Mouse (Mus musculus) limb, embryonic 14.5 days (tissue): ENCODE results near the gene Hist1h3f. TPM values are rescaled to one million over a fixed set of nuclear protein-coding genes. Genes with fewer than 3 reads are reported as not detected.

Experiments used
- ATAC-seq: fragments of 200-750 bp; cut with Nextera tagmentation; 2 replicates; pipeline ENCODE4 v1.8.0; 2017; ENCODE audit warnings: low read depth, moderate number of reproducible peaks, moderate TSS enrichment; ENCODE audit not compliant: low FRiP score
- DNase-seq: peaks from one replicate; pipeline ENCODE4 v3.0.0-alpha.2; 2015; ENCODE audit warnings: low spot score
- H3K27ac ChIP-seq: fragments of 300-500 bp; sonication (generic); replicated peaks from 2 replicates; pipeline ENCODE4 v1.5.1; 2014; ENCODE audit warnings: low read depth, mild to moderate bottlenecking, low read length, moderate library complexity, mixed read lengths
- H3K27me3 ChIP-seq: fragments of 300-500 bp; sonication (generic); 2 replicates; pipeline ENCODE4 v1.6.1; 2014; ENCODE audit warnings: low read length, mixed read lengths; ENCODE audit not compliant: control insufficient read depth, insufficient read depth
- H3K36me3 ChIP-seq: fragments of 300-500 bp; sonication (generic); 2 replicates; pipeline ENCODE4 v1.6.1; 2014; ENCODE audit warnings: mild to moderate bottlenecking, low read length, moderate library complexity, mixed read lengths; ENCODE audit not compliant: control insufficient read depth, insufficient read depth
- H3K4me1 ChIP-seq: fragments of 300-500 bp; sonication (generic); 2 replicates; pipeline ENCODE4 v1.6.1; 2014; ENCODE audit warnings: antibody characterized with exemption, low read length, mixed read lengths; ENCODE audit not compliant: control insufficient read depth, insufficient read depth
- H3K4me2 ChIP-seq: fragments of 300-500 bp; sonication (generic); replicated peaks from 2 replicates; pipeline ENCODE4 v1.6.1; 2014; ENCODE audit warnings: low read depth, mild to moderate bottlenecking, low read length, moderate library complexity; ENCODE audit not compliant: severe bottlenecking
- H3K4me3 ChIP-seq: fragments of 300-500 bp; sonication (generic); replicated peaks from 2 replicates; pipeline ENCODE4 v1.5.1; 2014; ENCODE audit warnings: low read length
- H3K9ac ChIP-seq: fragments of 300-500 bp; sonication (generic); 2 replicates; pipeline ENCODE4 v1.6.1; 2014; ENCODE audit warnings: mild to moderate bottlenecking, low read depth, low read length, moderate library complexity; ENCODE audit not compliant: severe bottlenecking
- H3K9me3 ChIP-seq: fragments of 300-500 bp; sonication (generic); 2 replicates; pipeline ENCODE4 v1.6.1; 2016; ENCODE audit warnings: low read length; ENCODE audit not compliant: control insufficient read depth
- POLR2A ChIP-seq: fragments of 200-500 bp; IDR thresholded peaks from 2 replicates; pipeline ENCODE4 v1.8.0; 2012; ENCODE audit warnings: inconsistent platforms, mild to moderate bottlenecking, moderate library complexity, borderline replicate concordance; ENCODE audit not compliant: insufficient read depth, insufficient read length; ENCODE audit errors: extremely low read depth
- WGBS: fragments of 180-500 bp; shearing (Covaris S2); extraction: QIAGEN DNeasy Blood & Tissue Kit; methylation state at CpG from one replicate; pipeline ENCODE4 v1.1.7; 2014; 5-methylcytosine and 5-hydroxymethylcytosine counted together
- polyA plus RNA-seq, 2 experiments: library from polyadenylated mRNA; depleted of rRNA in 1 of 2; stranded (reverse) in 1 of 2; unstranded in 1 of 2; fragments of >200 nt; fragmentation: Nextera tagmentation in 1 of 2; extraction: Ambion mirVana in 1 of 2; gene quantifications; 2 replicates each; pipeline versions ENCODE4 v1.2.1 to v1.2.3; 2012 to 2014

Gene Hist1h3f
- polyA plus RNA-seq, 2 experiments, result 0.65 to 4.1 TPM

DNA sequence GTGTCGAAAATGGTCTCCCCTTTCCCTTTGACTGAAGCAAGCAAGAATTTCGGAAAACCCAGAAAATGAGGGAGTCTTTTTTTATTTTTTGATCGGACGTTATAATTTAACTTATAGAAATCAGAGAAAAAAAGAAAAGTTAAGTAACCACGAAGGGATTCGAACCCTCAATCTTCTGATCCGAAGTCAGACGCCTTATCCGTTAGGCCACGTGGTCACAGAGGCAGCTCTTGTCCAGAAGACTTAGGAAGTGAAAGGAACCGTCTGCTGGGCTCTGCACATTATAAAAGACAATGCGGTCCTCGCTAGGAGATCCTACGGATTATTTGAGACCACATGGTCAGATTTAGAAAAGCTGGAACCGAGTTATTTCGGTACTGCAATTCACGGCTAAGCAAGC lies 17.5 kb upstream of the Hist1h3f start:
- peak overlapping the region; percentile 36 for H3K4me3 ChIP-seq
- H3K4me2 ChIP-seq, result peak overlapping the region; percentile 40
- no peaks in the 10 kb centered on the region for H3K36me3 ChIP-seq
- H3K9me3 ChIP-seq, result no peaks in the 10 kb centered on the region
- H3K27ac ChIP-seq, result 0 out of 2 replicates have a peak overlapping the region, but pooled peaks have one; percentile 6
- DNase-seq (peak; percentile 95), ATAC-seq (peak; percentile 71)
- H3K9ac ChIP-seq, result peak overlapping the region; percentile 28; the same call in 1 of the 2 replicates
- peaks cover 6% of the 10 kb centered on the region for H3K4me1 ChIP-seq
- WGBS, result 2% methylated on average over 17 of the region's 17 CpGs
- no peak for TF ChIP-seq POLR2A
- H3K27me3 ChIP-seq, result no peaks in the 10 kb centered on the region

DNA sequence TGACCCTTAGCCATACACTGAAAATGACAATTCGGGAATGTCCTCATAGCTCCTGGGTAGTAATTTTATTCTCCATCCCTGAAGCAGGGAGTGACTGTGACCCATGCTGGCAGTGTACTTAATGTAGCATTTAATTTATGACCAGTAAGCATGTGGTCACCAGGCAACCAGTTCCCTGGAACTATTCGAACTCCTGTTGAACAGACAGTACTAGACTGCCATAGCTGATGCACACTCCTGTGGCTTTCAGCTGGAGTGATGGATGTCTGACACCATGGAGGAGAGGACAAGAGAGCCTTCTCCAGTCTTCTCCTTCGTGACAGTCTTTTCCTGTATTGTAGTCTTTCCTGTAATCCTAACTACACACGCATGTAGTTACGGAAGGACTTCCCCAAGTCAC lies 14.8 kb upstream of the Hist1h3f start:
- no peak overlapping the region for H3K4me2 ChIP-seq
- H3K27me3 ChIP-seq, result no peaks in the 10 kb centered on the region
- no peak for TF ChIP-seq POLR2A
- no peaks in the 10 kb centered on the region for H3K9me3 ChIP-seq
- 73% methylated on average over 5 of the region's 5 CpGs for WGBS
- H3K9ac ChIP-seq, result no peak overlapping the region
- no peaks in the 10 kb centered on the region for H3K36me3 ChIP-seq
- DNase-seq, result no peak
- peaks cover 19% of the 10 kb centered on the region for H3K4me1 ChIP-seq
- H3K4me3 ChIP-seq, result no peak overlapping the region
- no peak for ATAC-seq
- H3K27ac ChIP-seq, result no peak overlapping the region

DNA sequence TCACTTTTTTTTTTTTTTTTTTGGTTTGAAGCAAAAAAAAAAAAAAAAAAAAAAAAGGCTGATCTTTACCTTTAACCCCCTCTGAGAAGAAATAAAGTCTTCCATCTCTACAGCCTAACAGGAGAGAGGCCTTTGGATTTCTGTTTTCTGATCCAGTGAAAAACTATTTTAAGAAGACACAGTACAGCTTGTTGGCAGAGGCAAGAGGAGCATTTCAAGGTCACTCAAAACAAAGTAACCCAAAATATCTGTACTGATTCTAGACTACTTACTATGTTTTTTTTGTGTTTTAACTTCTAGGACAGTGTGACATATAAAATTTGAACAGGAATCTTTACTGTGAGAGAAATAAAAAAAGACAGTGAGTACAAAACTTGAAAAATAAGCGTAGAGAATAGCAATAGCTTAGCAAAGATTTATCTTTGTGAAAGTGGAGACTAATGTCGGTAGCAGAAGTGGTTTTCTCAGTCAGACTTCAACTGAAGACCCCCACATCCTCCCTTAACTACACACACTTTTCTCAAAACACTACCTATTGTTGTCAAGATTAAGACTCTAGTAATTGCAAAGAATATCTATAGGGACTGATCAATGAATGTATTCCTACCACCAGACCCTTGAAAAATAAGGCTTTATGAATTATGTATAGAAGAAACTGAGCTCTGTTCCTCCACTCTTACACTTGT lies 14.2 kb upstream of the Hist1h3f start:
- TF ChIP-seq POLR2A, result no peak
- ATAC-seq (no peak), DNase-seq (no peak)
- H3K9me3 ChIP-seq, result no peaks in the 10 kb centered on the region
- peak overlapping the region; percentile 99 for H3K27ac ChIP-seq
- H3K4me3 ChIP-seq, result peak overlapping the region; percentile 55
- 27% methylated on average over 2 of the region's 2 CpGs for WGBS
- peak overlapping the region; percentile 49 for H3K4me2 ChIP-seq
- H3K9ac ChIP-seq, result peak overlapping the region; percentile 76
- H3K27me3 ChIP-seq, result no peaks in the 10 kb centered on the region
- no peaks in the 10 kb centered on the region for H3K36me3 ChIP-seq
- peaks cover 22% of the 10 kb centered on the region for H3K4me1 ChIP-seq

DNA sequence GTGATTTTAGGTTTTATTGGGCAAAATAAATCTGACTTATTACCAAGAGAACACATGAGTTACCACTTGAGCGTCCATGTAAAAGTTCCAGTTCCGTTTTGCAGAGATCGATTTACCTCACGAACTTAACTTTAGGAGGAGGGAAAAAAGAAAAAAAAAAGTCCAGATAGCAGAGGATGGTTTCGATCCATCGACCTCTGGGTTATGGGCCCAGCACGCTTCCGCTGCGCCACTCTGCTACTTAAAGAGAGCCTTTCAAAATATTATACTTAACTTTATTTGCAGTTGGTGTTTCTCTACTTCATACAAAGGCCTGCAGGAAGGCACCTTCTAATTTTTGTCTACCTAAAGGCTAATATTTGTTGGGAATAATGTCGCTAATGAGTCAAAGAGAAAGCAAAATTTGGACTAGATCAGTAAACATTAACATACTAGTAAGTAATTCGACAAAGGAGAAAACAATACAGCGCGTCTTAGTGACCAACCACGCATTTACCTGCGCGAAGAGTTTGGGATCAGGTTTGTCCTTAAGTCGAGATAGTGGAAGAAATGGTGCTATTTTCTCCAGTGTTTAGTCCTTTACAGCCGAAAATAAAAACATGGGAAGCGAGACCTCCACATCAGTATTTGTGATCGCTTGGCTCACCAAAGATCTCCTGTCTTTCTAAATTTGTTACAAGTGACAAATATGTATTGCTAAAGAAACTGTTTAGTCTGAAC lies 13.5 kb upstream of the Hist1h3f start:
- H3K9me3 ChIP-seq, result no peaks in the 10 kb centered on the region
- H3K27ac ChIP-seq, result peak overlapping the region; percentile 99
- DNase-seq (peak; percentile 76), ATAC-seq (peak; percentile 1; the same call in 1 of the 2 replicates)
- under 1% methylated on average over 20 of the region's 20 CpGs for WGBS
- peak overlapping the region; percentile 76 for H3K9ac ChIP-seq
- H3K4me3 ChIP-seq, result peak overlapping the region; percentile 55
- H3K36me3 ChIP-seq, result no peaks in the 10 kb centered on the region
- no peaks in the 10 kb centered on the region for H3K27me3 ChIP-seq
- peaks cover 22% of the 10 kb centered on the region for H3K4me1 ChIP-seq
- peak overlapping the region; percentile 49 for H3K4me2 ChIP-seq
- no peak for TF ChIP-seq POLR2A

DNA sequence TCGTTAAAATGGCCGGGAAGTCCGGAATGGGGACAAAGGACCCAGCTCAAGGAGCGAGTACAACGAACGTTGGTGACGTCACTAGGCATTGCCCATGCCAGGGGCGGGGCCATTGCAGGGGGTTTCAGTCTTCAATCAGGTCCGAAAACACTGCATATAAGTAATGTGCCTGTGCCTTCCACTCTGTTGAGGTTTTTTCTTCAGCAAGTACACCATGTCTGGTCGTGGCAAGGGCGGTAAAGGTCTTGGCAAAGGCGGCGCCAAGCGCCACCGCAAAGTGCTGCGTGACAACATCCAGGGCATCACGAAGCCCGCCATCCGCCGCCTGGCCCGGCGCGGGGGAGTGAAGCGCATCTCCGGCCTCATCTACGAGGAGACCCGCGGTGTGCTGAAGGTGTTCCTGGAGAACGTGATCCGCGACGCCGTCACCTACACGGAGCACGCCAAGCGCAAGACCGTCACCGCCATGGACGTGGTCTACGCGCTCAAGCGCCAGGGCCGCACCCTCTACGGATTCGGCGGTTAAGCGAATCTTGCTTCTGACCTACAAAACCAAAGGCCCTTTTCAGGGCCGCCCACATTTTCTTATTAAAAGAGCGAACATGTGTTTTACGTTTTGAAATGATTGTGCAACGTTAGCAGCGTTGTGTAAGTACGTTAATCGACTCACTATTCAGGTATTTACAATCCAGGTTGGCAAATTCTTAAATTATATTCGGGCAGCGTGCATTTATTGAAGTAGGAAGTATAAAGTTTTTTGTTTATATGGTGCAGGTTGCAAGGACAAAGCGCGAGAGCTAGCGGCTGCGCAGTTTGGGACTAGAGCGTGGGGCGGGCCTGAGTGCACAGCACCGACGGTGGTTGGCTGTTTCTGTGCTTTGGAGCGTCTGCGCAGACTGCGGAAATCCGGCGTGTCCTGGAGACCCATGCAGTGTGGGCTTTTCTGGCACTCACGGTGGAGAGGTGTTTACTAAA lies 12.7 kb upstream of the Hist1h3f start, which contains the start of gene Hist1h4h:
Hist1h4h (plus strand) TSS at position 150 of the 975 bp plus-strand sequence.
- peak; percentile 98; the same call in 1 of the 2 replicates for TF ChIP-seq POLR2A
- DNase-seq, result peak; percentile 99
- H3K27me3 ChIP-seq, result no peaks in the 10 kb centered on the region
- peak within 1 kb of the TSS; percentile 49 for H3K4me2 ChIP-seq
- peak; percentile 74 for ATAC-seq
- under 1% methylated on average over 50 of the region's 70 CpGs for WGBS
- H3K4me3 ChIP-seq, result peak within 1 kb of the TSS; percentile 55
- H3K9me3 ChIP-seq, result no peaks in the 10 kb centered on the region
- H3K36me3 ChIP-seq, result no peaks in the 10 kb centered on the region
- peaks cover 24% of the 10 kb centered on the region for H3K4me1 ChIP-seq
- H3K27ac ChIP-seq, result peak within 1 kb of the TSS; percentile 99
- peak within 1 kb of the TSS; percentile 76 for H3K9ac ChIP-seq
